Mouse (Mus musculus) liver, embryonic 14.5 days (tissue): ENCODE data around the gene Msrb1.

Source experiments
- CTCF ChIP-seq: IDR thresholded peaks from 2 replicates; pipeline ENCODE4 v1.5.1; 2016; ENCODE audit warnings: antibody characterized with exemption, low read depth, control low read depth
- EP300 ChIP-seq: IDR thresholded peaks from 2 replicates; pipeline ENCODE4 v1.6.1; 2016; ENCODE audit warnings: antibody characterized with exemption, low read depth

GRCm38 (mm10) chr17:24695326-24696010 lies 41.0 kb upstream of the Msrb1 start:
- TF ChIP-seq CTCF (no peak), EP300 (no peak)
